Mouse (Mus musculus): Measurements from ENCODE around the gene Atf5. TPM values are rescaled to one million over a fixed set of nuclear protein-coding genes. Genes with fewer than 3 reads are reported as not detected.

The Atf5 gene
- polyA plus RNA-seq, 1 experiment, result 32.8 TPM

- H3K4me3 ChIP-seq (ENCODE audit: insufficient read depth, low read length), result peak overlapping the region; percentile 82
- H3K27ac ChIP-seq (ENCODE audit: insufficient read depth, low read depth, low read length), result peak overlapping the region; percentile 48
- peaks cover 22% of the 10 kb centered on the region for H3K4me1 ChIP-seq (ENCODE audit: control insufficient read depth, insufficient read depth, low read length)
- TF ChIP-seq POLR2A (IDR thresholded peaks at IDR 0.05; ENCODE audit: borderline replicate concordance, low read depth, low read length), result no peak
- TF ChIP-seq CTCF (IDR thresholded peaks at IDR 0.05; ENCODE audit: low read depth, low read length), result no peak
Measured at GRCm38 (mm10) chr7:44814952-44815553, 1.4 kb downstream of the Atf5 start.

- no peak overlapping the region for H3K27ac ChIP-seq (ENCODE audit: insufficient read depth, low read depth, low read length)
- no peak overlapping the region for H3K4me3 ChIP-seq (ENCODE audit: insufficient read depth, low read length)
- TF ChIP-seq POLR2A (IDR thresholded peaks at IDR 0.05; ENCODE audit: borderline replicate concordance, low read depth, low read length) (no peak), CTCF (IDR thresholded peaks at IDR 0.05; ENCODE audit: low read depth, low read length) (no peak)
Measured at GRCm38 (mm10) chr7:44814423-44814822, 2.0 kb downstream of the Atf5 start.

GRCm38 (mm10) chr7:44813985-44814384 is 2.5 kb downstream of the Atf5 start:
- Histone ChIP-seq H3K4me1 (ENCODE audit: control insufficient read depth, insufficient read depth, low read length) (peaks cover 14% of the 10 kb centered on the region), H3K27ac (ENCODE audit: insufficient read depth, low read depth, low read length) (no peak overlapping the region), H3K4me3 (ENCODE audit: insufficient read depth, low read length) (no peak overlapping the region)
- no peak for TF ChIP-seq POLR2A (IDR thresholded peaks at IDR 0.05; ENCODE audit: borderline replicate concordance, low read depth, low read length)
- TF ChIP-seq CTCF (IDR thresholded peaks at IDR 0.05; ENCODE audit: low read depth, low read length), result no peak

More at GRCm38 (mm10) chr7:44814423-44814822, 2.0 kb downstream of the Atf5 start:
- peaks cover 18% of the 10 kb centered on the region for H3K4me1 ChIP-seq (ENCODE audit: control insufficient read depth, insufficient read depth, low read length)

- Histone ChIP-seq H3K4me1 (ENCODE audit: control insufficient read depth, insufficient read depth, low read length) (peaks cover 12% of the 10 kb centered on the region), H3K4me3 (ENCODE audit: insufficient read depth, low read length) (no peak overlapping the region), H3K27ac (ENCODE audit: insufficient read depth, low read depth, low read length) (no peak overlapping the region)
Measured at GRCm38 (mm10) chr7:44812651-44813325, 3.7 kb downstream of the Atf5 start.

GRCm38 (mm10) chr7:44810819-44811557 is 5.5 kb downstream of the Atf5 start:
- H3K4me1 ChIP-seq (ENCODE audit: control insufficient read depth, insufficient read depth, low read length), result peaks cover 12% of the 10 kb centered on the region
- H3K4me3 ChIP-seq (ENCODE audit: insufficient read depth, low read length), result no peak overlapping the region
- TF ChIP-seq CTCF (IDR thresholded peaks at IDR 0.05; ENCODE audit: low read depth, low read length) (no peak), POLR2A (IDR thresholded peaks at IDR 0.05; ENCODE audit: borderline replicate concordance, low read depth, low read length) (no peak)
- no peak overlapping the region for H3K27ac ChIP-seq (ENCODE audit: insufficient read depth, low read depth, low read length)

More at GRCm38 (mm10) chr7:44812651-44813325, 3.7 kb downstream of the Atf5 start:
- no peak for TF ChIP-seq CTCF (IDR thresholded peaks at IDR 0.05; ENCODE audit: low read depth, low read length)
- no peak for TF ChIP-seq POLR2A (IDR thresholded peaks at IDR 0.05; ENCODE audit: borderline replicate concordance, low read depth, low read length)

GRCm38 (mm10) chr7:44810365-44810764 is 6.1 kb downstream of the Atf5 start:
- Histone ChIP-seq H3K4me1 (ENCODE audit: control insufficient read depth, insufficient read depth, low read length) (peaks cover 12% of the 10 kb centered on the region), H3K27ac (ENCODE audit: insufficient read depth, low read depth, low read length) (no peak overlapping the region)
- TF ChIP-seq CTCF (IDR thresholded peaks at IDR 0.05; ENCODE audit: low read depth, low read length) (no peak), POLR2A (IDR thresholded peaks at IDR 0.05; ENCODE audit: borderline replicate concordance, low read depth, low read length) (no peak)

GRCm38 (mm10) chr7:44809466-44809865 is 7.0 kb downstream of the Atf5 start:
- Histone ChIP-seq H3K4me3 (ENCODE audit: insufficient read depth, low read length) (no peak overlapping the region), H3K4me1 (ENCODE audit: control insufficient read depth, insufficient read depth, low read length) (peaks cover 7% of the 10 kb centered on the region), H3K27ac (ENCODE audit: insufficient read depth, low read depth, low read length) (no peak overlapping the region)
- no peak for TF ChIP-seq POLR2A (IDR thresholded peaks at IDR 0.05; ENCODE audit: borderline replicate concordance, low read depth, low read length)
- TF ChIP-seq CTCF (IDR thresholded peaks at IDR 0.05; ENCODE audit: low read depth, low read length), result no peak

More at GRCm38 (mm10) chr7:44810365-44810764, 6.1 kb downstream of the Atf5 start:
- H3K4me3 ChIP-seq (ENCODE audit: insufficient read depth, low read length), result no peak overlapping the region

GRCm38 (mm10) chr7:44808927-44809326 is 7.5 kb downstream of the Atf5 start:
- peaks cover 1% of the 10 kb centered on the region; the same call in 1 of the 2 replicates for H3K4me1 ChIP-seq (ENCODE audit: control insufficient read depth, insufficient read depth, low read length)
- TF ChIP-seq POLR2A (IDR thresholded peaks at IDR 0.05; ENCODE audit: borderline replicate concordance, low read depth, low read length) (no peak), CTCF (IDR thresholded peaks at IDR 0.05; ENCODE audit: low read depth, low read length) (no peak)
- H3K27ac ChIP-seq (ENCODE audit: insufficient read depth, low read depth, low read length), result no peak overlapping the region
- no peak overlapping the region for H3K4me3 ChIP-seq (ENCODE audit: insufficient read depth, low read length)

GRCm38 (mm10) chr7:44792781-44793180 is 23.7 kb downstream of the Atf5 start:
- Histone ChIP-seq H3K27ac (ENCODE audit: insufficient read depth, low read depth, low read length) (peak overlapping the region; percentile 76), H3K4me3 (ENCODE audit: insufficient read depth, low read length) (no peak overlapping the region), H3K4me1 (ENCODE audit: control insufficient read depth, insufficient read depth, low read length) (peaks cover 7% of the 10 kb centered on the region)
- TF ChIP-seq POLR2A (IDR thresholded peaks at IDR 0.05; ENCODE audit: borderline replicate concordance, low read depth, low read length), result no peak
- TF ChIP-seq CTCF (IDR thresholded peaks at IDR 0.05; ENCODE audit: low read depth, low read length), result no peak

Data from bone marrow macrophage, adult 2 months (primary cell).